Mouse (Mus musculus) liver, postnatal 0 days (tissue): ENCODE measurements at regions not wholly inside any gene's neighbourhood (a gene's known extent, or its start where the extent isn't known, plus 50 kb on each side); places are given as distances from the start of the nearest gene placed in this dataset.

Source experiments
- CTCF ChIP-seq: sonication (generic); IDR thresholded peaks from 2 replicates; pipeline ENCODE4 v1.5.1; 2016; ENCODE audit warnings: antibody characterized with exemption, low read depth
- EP300 ChIP-seq: IDR thresholded peaks from 2 replicates; pipeline ENCODE4 v1.6.1; 2016; ENCODE audit warnings: antibody characterized with exemption, low read depth, mild to moderate bottlenecking

GRCm38 (mm10) chr11:114480119-114480540 is 188.2 kb upstream of the Rpl38 start:
- TF ChIP-seq CTCF (no peak), EP300 (no peak)
